Mouse (Mus musculus) cerebellum, postnatal 25 days (tissue): Measurements from ENCODE around the gene Ip6k3.
A peak's percentile ranks its signal among the peaks of the same experiment; 100 is the strongest.

Experiments used
- DNase-seq, 2 experiments: peaks; one replicate each; pipeline ENCODE4 v3.0.0; 2021; ENCODE audit warnings: mixed read lengths in 2 of 2

Ip6k3 gene

GRCm38 (mm10) chr17:27121266-27121665 lies 46.3 kb downstream of the Ip6k3 start:
- DNase-seq: peak in 1 of 2 experiments; percentile 65

GRCm38 (mm10) chr17:27120561-27121024 lies 47.0 kb downstream of the Ip6k3 start:
- DNase-seq: peak; percentile 99

GRCm38 (mm10) chr17:27119954-27120353 lies 47.6 kb downstream of the Ip6k3 start:
- DNase-seq: no peak

- no peak for DNase-seq
These were observed 48.1 kb downstream of the Ip6k3 start for GRCm38 (mm10) chr17:27119540-27119895.

GRCm38 (mm10) chr17:27118676-27119539 lies 48.7 kb downstream of the Ip6k3 start:
- DNase-seq: peak in 1 of 2 experiments; percentile 28

GRCm38 (mm10) chr17:27110072-27110471 lies 57.5 kb downstream of the Ip6k3 start:
- DNase-seq: no peak

GRCm38 (mm10) chr17:27107936-27108335 lies 59.7 kb downstream of the Ip6k3 start:
- DNase-seq: no peak

GRCm38 (mm10) chr17:27106745-27107144 lies 60.9 kb downstream of the Ip6k3 start:
- DNase-seq: no peak

GRCm38 (mm10) chr17:27105698-27106470 lies 61.7 kb downstream of the Ip6k3 start:
- DNase-seq: no peak

GRCm38 (mm10) chr17:27101675-27102074 lies 65.9 kb downstream of the Ip6k3 start:
- no peak for DNase-seq

- peak; percentile 72 to 83 for DNase-seq
These were observed 71.9 kb downstream of the Ip6k3 start for GRCm38 (mm10) chr17:27095690-27096089.
